Mouse (Mus musculus) monocyte, adult 59 days (primary cell): ENCODE results near the gene Olfr731. TPM values are rescaled to one million over a fixed set of nuclear protein-coding genes. Genes with fewer than 3 reads are reported as not detected.

Source experiments
- total RNA-seq, 2 experiments: library from RNA; stranded (reverse); gene quantifications; one replicate each; pipeline ENCODE4 v1.2.4; 2023

The Olfr731 gene
- not detected for total RNA-seq

GRCm38 (mm10) chr14:50241766-50242165 lies at the start of gene Olfr731:
Gene Olfr731, minus strand, starts transcription at chr14:50241866.

GRCm38 (mm10) chr14:50284106-50284505 lies 42.4 kb upstream of the Olfr731 start, which contains the start of gene Olfr732:
Gene Olfr732, minus strand, starts transcription at chr14:50284206.

GRCm38 (mm10) chr14:50188098-50188497 lies 53.6 kb downstream of the Olfr731 start, which contains the start of gene Olfr730:
Gene Olfr730, minus strand, starts transcription at chr14:50188198.

Other genes with a start within 250 kb of the Olfr731 start
- not detected for gene Olfr725, start 201.5 kb downstream of the Olfr731 start, total RNA-seq
- not detected for gene Olfr726, start 150.9 kb downstream of the Olfr731 start, total RNA-seq
- gene Olfr727, start 118.7 kb downstream of the Olfr731 start, total RNA-seq, result not detected
- gene Olfr728, start 99.2 kb downstream of the Olfr731 start, total RNA-seq, result not detected
- not detected for gene Olfr729, start 89.0 kb downstream of the Olfr731 start, total RNA-seq
- not detected for gene Olfr730, start 53.7 kb downstream of the Olfr731 start, total RNA-seq
- gene Olfr732, start 42.3 kb upstream of the Olfr731 start, total RNA-seq, result not detected
- gene Olfr733, start 59.7 kb upstream of the Olfr731 start, total RNA-seq, result not detected
- gene Olfr734, start 84.9 kb upstream of the Olfr731 start, total RNA-seq, result not detected
- gene Olfr735, start 107.0 kb upstream of the Olfr731 start, total RNA-seq, result not detected
- 1 to 10 TPM; 5.0 to 5.4 TPM for gene Tlr11, start 116.0 kb upstream of the Olfr731 start, total RNA-seq
- gene Olfr736, start 139.3 kb upstream of the Olfr731 start, total RNA-seq, result not detected
- gene Olfr738, start 165.7 kb upstream of the Olfr731 start, total RNA-seq, result not detected
- gene Olfr739, start 176.8 kb upstream of the Olfr731 start, total RNA-seq, result not detected
- not detected for gene Olfr740, start 203.7 kb upstream of the Olfr731 start, total RNA-seq
- not detected for gene Olfr741, start 230.9 kb upstream of the Olfr731 start, total RNA-seq